Mouse (Mus musculus): ENCODE data around the gene Zfand3.

GRCm38 (mm10) chr17:30053871-30054270, 49.3 kb downstream of the Zfand3 start:
- TF ChIP-seq EP300 (IDR thresholded peaks at IDR 0.05; ENCODE audit: low read depth), result no peak
- TF ChIP-seq CTCF (IDR thresholded peaks at IDR 0.05; ENCODE audit: low read depth), result no peak

All from liver, embryonic 14.5 days (tissue).